Mouse (Mus musculus): ENCODE results near the gene Mcm8.

The Mcm8 gene

DNA sequence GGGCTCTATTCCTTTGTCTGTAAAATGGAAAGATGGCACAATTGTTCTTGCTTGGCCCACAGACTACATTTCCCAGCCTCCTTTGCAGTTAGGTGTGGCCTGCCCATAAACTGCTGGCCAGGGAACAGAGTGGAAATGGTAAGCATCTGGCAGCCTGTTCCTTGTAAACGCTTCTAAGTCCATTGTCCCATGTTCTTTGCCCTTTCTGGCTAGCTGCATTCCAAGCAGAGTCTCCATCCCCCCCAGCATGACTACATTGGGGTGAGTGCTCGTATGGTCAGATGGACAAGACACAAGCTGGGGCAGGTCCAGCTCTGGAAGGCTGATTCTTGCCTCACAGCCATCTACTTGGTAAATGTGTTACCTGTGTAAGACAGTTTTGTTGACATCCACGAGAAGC lies 55.7 kb downstream of the Mcm8 start:
- DNase-seq (ENCODE audit: low read depth, low spot score): peak; percentile 22

- no peak for DNase-seq (ENCODE audit: low read depth, low spot score)
Measured at GRCm38 (mm10) chr2:132873657-132874326, 57.9 kb downstream of the Mcm8 start.

DNA sequence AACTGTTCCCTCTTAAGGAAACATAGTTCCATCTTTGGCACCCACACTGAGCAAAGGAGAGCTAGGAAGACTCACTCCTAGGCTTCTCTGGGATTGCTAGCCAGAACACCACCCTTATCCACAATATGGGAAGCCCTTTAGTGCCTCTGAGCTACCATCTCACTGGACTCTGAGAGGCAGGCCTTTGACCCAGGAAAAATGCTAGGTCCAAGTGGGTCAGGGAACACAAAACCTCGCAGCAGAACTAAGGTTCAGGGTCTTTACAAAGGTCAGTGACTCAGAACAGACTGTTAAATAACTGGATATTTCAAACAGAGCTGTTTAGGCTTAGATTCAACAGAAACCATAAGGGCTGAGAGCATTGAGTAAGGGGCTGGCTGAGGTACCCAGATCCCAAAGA lies 61.0 kb downstream of the Mcm8 start:
- no peak for DNase-seq (ENCODE audit: low read depth, low spot score)

DNA sequence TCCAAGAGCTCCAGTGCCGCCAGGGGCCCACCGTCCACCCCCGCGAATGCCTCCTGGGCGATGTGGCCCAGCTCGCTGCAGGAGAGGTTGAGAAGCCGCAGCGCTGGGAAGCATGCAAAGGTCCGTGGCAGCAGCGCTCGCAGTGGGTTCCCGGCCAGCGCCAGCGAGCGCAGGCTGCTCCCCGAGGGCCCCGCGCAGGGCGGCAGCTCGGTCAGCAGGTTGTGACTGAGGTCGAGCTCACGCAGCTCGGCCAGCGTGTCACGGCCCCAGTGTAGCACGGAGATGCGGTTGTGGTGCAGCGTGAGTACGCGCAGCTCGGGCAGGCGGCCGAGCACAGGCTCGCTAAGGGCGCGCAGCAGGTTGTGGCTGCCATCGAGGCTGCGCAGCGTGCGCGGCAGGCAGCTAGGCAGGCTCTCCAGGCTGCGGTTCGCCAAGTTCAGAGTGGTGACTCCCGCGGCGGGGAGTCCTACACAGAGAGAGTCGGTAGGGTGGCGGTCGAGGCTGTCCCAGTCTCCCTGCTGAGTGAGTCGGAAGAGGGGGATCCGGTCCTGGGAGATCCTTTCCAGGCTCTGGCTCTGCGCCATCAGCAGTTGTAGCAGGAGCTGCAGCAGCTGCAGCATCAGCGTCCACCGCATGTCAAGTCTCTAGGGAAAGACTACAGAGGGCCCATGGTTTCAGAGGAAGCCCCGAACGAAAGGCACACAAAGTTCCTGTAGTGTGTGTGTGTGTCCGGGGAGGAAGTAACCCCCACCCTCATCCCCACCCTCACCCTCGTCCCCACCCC lies 63.5 kb downstream of the Mcm8 start:
- DNase-seq (ENCODE audit: low read depth, low spot score): no peak

- DNase-seq (ENCODE audit: low read depth, low spot score): no peak
Measured at GRCm38 (mm10) chr2:132880844-132881645, 65.1 kb downstream of the Mcm8 start, which contains the start of gene Lrrn4. Lrrn4 (minus strand) TSS chr2:132880891.

GRCm38 (mm10) chr2:132884303-132884967 lies 68.5 kb downstream of the Mcm8 start:
- peak; percentile 24 for DNase-seq (ENCODE audit: low read depth, low spot score)

DNA sequence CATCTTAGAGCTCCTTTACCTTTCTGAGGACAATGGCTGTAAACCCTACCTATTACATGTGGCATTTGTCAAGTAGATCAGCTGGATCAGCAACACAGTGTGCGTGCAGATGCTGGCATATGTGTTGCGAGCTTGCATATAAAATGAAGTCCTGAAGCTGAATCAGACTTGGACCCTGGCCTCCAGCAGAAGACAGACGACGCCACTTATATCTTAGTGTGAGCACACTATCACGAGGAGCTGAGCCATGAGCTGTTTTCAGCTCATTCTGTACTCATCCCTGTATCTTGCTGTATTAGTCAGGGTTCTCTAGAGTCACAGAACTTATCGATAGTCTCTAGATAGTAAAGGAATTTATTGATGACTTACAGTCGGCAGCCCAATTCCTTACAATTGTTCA lies 69.4 kb downstream of the Mcm8 start:
- no peak for DNase-seq (ENCODE audit: low read depth, low spot score)
